Mouse (Mus musculus): ENCODE data around the gene Zc3h12c.

DNA sequence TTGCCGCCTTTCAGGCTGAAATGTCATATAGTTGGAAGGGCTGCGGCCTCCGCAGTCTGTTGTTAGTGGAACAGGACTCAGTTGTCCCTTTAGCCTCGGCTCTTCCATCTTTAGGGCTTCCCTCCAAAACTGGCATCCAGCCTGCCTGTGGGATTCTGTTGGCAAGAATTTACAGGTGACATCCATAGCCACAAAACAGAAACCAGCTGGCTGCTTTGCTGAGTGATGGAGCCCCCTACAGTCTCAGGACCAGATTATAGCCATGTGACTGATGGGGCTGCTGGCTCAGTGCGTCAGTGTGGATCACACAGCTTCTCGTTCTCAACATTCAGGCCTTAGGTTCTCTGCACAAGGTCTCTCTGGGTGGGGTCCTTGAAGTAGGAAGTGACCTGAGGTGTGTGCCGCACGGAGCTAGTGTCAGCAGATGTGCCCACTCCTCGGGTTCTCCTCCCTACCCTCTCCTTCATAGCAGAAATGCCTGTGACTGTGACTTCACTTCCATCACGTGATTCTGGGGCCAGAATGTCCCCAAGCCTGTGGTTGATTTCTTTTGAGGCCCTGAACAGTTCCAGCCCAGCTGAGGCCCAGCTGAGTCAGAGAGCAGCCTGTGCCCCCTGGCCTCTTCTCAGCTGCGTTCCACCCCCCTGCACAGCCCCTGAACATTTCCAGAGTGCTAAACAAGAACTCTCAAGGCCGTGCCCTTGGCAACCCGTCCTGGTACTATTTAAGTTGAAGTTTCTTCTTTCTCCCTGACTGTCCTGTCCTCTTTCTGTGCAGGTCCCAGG is 66.1 kb downstream of the Zc3h12c start:
- TF ChIP-seq EP300 (IDR thresholded peaks at IDR 0.05) (no peak), CTCF (IDR thresholded peaks at IDR 0.05) (peak; percentile 8; the same call in 1 of the 2 replicates)

All from lung, postnatal 0 days (tissue).